Mouse (Mus musculus): ENCODE data around the gene Slc38a9.

The Slc38a9 gene

DNA sequence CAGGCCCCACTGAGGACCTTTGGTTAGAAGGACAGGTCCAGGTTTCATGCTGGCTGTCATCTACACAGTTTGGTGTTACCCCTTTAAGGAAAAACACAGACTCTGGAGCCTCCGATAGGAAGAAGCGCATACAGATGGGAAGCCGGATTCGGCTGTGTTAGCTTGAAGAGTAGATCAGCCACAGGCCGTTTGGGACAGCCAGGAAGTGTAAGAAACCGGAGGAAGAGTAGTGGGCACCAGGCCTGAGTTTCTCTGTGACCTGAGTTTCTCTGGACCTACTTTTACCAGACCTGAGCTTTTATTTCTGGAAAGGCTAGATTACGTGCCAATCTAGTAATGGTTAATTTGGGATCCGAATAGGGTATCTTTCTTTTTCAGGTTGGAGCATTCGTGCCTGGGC lies 76.6 kb downstream of the Slc38a9 start:
- in situ Hi-C loops (cut with MboI; ENCODE audit: low pct_unique_long_range_greater_than_20kb in 1 of 2, low sequenced_read_pairs in 2 of 2, unreplicated experiment in 1 of 2) = no loop called here

GRCm38 (mm10) chr13:112738005-112738404 lies 77.5 kb downstream of the Slc38a9 start:
- in situ Hi-C loops (cut with MboI; ENCODE audit: low pct_unique_long_range_greater_than_20kb in 1 of 2, low sequenced_read_pairs in 2 of 2, unreplicated experiment in 1 of 2) = no loop called here

- in situ Hi-C loops (cut with MboI; ENCODE audit: low pct_unique_long_range_greater_than_20kb in 1 of 2, low sequenced_read_pairs in 2 of 2, unreplicated experiment in 1 of 2) = no loop called here
These were observed 79.5 kb downstream of the Slc38a9 start for GRCm38 (mm10) chr13:112740073-112740472.

DNA sequence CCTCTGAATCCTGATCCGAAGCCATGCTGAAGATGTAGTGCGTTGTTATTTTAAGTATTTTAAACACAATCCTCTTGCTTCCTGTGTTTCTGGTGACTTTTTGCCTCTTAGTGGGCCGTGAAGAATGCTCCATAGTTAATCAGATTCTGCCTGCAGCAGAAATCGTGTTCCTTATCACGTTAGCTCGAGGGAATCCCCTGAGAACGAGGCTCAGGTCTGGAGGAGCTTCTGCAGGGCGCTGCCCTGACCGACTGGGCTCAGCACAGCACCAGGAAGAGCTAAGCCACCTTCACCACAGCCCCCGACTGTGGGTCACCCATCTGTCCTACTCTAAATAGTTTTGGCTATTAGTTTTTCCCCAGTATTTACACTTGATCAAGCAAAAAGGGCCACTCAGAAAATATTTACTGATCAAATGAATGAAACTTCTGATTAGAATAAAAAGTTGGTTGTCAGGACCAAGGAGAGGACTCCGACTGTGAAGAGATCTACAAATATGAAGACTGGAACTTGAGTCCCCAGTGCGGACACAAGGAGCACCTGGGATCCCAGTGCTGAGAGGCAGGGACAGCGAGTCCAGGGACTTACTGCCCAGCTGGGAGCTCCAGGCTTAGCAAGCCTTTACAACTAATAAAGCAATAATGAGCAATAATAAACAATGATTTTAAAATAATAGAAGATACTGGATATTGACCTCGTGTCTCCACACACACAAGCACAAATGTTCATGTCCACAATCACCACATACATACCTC lies 81.7 kb downstream of the Slc38a9 start:
- in situ Hi-C loops (cut with MboI; ENCODE audit: low pct_unique_long_range_greater_than_20kb in 1 of 2, low sequenced_read_pairs in 2 of 2, unreplicated experiment in 1 of 2) = no loop called here

DNA sequence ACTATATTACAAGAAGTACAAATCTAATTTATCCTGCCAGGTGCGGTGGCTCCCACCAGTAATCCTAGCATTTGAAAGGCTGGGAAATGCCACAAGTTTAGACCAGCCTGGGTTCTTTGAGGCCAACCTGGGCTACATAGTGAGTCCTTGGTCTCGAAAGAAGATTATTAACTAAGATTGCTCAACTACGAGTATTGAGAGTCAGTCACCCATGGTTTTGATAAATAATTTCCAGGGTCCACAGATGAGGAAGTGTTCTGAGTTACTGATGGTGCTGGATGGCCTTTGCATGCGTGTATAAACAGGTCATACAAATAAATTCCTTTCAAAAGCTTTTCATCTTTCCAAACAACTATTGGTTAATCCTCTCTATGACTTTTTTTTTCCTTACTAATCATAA lies 83.1 kb downstream of the Slc38a9 start:
- in situ Hi-C loops (cut with MboI; ENCODE audit: low pct_unique_long_range_greater_than_20kb in 1 of 2, low sequenced_read_pairs in 2 of 2, unreplicated experiment in 1 of 2) = no loop called here

GRCm38 (mm10) chr13:112744061-112744849 lies 83.7 kb downstream of the Slc38a9 start:
- in situ Hi-C loops (cut with MboI; ENCODE audit: low pct_unique_long_range_greater_than_20kb in 1 of 2, low sequenced_read_pairs in 2 of 2, unreplicated experiment in 1 of 2) = no loop called here

- in situ Hi-C loops (cut with MboI; ENCODE audit: low pct_unique_long_range_greater_than_20kb in 1 of 2, low sequenced_read_pairs in 2 of 2, unreplicated experiment in 1 of 2) = no loop called here
These were observed 85.6 kb downstream of the Slc38a9 start for GRCm38 (mm10) chr13:112745936-112746694.

DNA sequence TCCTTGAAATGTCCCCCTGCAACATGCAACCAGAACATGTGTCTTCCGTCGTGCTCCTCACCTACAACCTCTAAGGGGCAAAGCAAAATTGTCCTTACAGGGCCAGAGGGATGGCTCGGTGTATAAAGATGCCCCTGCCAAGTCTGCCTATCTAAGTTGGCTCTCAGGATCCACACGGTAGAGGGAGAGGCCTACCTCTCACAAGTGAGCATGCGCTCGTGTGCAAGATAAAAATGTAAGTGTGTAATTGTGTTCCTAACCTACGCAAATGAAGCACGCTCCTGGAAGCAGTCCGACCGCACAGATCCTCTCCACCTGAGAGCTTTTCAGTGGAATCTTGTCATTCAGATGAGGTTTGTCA lies 86.1 kb downstream of the Slc38a9 start:
- in situ Hi-C loops (cut with MboI; ENCODE audit: low pct_unique_long_range_greater_than_20kb in 1 of 2, low sequenced_read_pairs in 2 of 2, unreplicated experiment in 1 of 2) = no loop called here

- in situ Hi-C loops (cut with MboI; ENCODE audit: low pct_unique_long_range_greater_than_20kb in 1 of 2, low sequenced_read_pairs in 2 of 2, unreplicated experiment in 1 of 2) = no loop called here
These were observed 87.4 kb downstream of the Slc38a9 start for GRCm38 (mm10) chr13:112747808-112748430.

- in situ Hi-C loops (cut with MboI; ENCODE audit: low pct_unique_long_range_greater_than_20kb in 1 of 2, low sequenced_read_pairs in 2 of 2, unreplicated experiment in 1 of 2) = no loop called here
These were observed 88.4 kb downstream of the Slc38a9 start for GRCm38 (mm10) chr13:112748808-112749510.

DNA sequence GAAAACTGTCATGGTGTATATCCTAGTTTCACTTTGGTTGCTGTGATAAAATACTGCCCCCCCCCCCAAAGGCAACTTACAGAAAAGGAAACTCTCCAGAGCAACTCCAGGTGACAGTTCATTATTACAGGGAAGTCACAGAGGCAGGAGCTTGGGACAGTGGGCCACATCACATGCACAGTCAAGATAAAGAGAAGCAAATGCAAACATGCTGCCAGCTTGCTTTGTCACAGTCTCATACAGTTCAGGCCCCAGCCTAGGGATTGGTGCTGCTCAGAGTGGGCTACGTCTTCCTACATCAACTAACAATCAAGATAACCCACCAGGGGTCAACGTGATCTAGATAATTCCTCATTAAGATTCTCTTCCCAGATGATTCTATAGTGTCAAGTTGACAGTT lies 89.3 kb downstream of the Slc38a9 start:
- in situ Hi-C loops (cut with MboI; ENCODE audit: low pct_unique_long_range_greater_than_20kb in 1 of 2, low sequenced_read_pairs in 2 of 2, unreplicated experiment in 1 of 2) = no loop called here

DNA sequence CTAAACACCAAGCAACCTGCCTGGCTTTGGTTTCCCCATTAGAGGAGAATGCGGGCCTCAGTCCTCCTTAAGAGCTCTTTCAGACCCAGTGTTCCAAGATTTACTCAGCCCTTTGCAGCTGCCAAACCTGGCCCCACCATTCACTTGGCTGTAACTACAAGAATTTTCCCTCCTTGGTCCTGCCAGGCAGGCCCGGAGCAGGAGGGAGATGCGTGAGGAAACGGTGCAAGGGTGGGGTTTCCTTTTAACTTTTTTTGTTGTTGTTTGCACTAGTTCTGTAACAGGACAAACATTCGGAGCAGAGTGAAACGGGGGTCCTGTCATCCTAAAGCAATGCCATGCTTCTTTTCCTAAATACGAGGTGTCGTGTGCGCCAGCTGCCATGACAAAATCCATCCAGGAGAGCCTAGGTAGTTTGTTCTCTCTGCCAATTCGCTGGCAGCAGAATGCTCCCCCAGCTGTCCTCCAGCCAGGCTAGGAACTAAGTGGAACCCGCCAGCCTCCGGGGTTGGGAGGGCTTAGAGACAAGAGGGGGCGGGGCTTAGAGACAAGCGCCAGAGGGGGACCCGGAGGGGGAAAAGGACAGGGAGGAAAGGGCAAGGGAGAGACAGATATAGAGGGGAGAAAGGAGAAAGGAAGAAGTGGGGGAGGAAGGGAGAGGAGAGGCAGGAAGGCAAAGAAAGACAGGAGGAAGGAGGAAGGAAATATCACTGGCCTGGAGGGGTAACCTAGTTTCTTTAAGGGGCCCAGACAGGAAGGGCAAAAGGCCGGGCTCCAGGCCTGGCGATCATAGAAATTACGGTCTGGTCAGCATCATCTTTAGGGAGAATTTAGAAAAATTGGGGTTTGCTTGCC lies 91.1 kb downstream of the Slc38a9 start:
- in situ Hi-C loops (cut with MboI; ENCODE audit: low pct_unique_long_range_greater_than_20kb in 1 of 2, low sequenced_read_pairs in 2 of 2, unreplicated experiment in 1 of 2) = no loop called here

GRCm38 (mm10) chr13:112752309-112752975 lies 91.9 kb downstream of the Slc38a9 start:
- in situ Hi-C loops (cut with MboI; ENCODE audit: low pct_unique_long_range_greater_than_20kb in 1 of 2, low sequenced_read_pairs in 2 of 2, unreplicated experiment in 1 of 2) = no loop called here

DNA sequence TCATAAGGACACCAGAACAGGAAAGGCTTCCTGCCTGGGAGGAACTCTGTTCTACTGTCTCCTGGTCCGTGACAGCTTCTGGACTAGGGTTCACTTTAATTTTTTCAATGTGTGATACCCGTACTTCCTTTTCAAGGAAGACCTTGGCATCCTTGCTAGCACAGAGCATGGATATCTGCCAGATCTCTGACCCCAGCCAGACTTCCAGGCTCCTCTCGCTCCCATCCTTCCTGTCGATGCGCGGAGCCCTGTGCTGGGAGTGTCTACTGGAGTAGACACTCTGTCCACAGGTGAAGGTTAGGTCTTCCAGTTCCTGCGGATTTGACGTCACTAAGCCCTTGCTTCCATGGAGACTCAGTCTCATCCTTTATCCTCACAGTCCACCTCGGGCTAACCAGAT lies 93.0 kb downstream of the Slc38a9 start:
- in situ Hi-C loops (cut with MboI; ENCODE audit: low pct_unique_long_range_greater_than_20kb in 1 of 2, low sequenced_read_pairs in 2 of 2, unreplicated experiment in 1 of 2) = no loop called here

DNA sequence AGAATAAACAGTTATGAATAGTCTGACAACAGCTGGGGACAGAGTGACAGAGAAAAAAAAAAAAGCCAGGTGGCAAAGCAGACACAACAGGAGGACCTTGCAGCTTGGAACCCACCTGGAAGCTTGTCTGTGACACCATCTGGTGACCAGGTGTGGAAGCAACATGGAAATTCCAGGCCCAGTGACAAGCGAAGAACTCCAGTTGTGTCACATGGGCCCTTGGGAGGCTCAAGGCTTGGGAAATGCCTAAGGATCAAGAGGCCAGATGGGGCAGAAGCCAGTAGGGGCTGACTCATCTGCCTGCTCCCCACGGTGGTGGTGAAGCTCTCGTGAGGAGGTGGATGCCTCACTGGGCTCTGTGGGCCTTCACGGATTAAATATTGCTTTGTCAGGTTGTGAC lies 94.3 kb downstream of the Slc38a9 start:
- in situ Hi-C loops (cut with MboI; ENCODE audit: low pct_unique_long_range_greater_than_20kb in 1 of 2, low sequenced_read_pairs in 2 of 2, unreplicated experiment in 1 of 2) = no loop called here

GRCm38 (mm10) chr13:112755507-112756010 lies 95.0 kb downstream of the Slc38a9 start:
- in situ Hi-C loops (cut with MboI; ENCODE audit: low pct_unique_long_range_greater_than_20kb in 1 of 2, low sequenced_read_pairs in 2 of 2, unreplicated experiment in 1 of 2) = no loop called here

DNA sequence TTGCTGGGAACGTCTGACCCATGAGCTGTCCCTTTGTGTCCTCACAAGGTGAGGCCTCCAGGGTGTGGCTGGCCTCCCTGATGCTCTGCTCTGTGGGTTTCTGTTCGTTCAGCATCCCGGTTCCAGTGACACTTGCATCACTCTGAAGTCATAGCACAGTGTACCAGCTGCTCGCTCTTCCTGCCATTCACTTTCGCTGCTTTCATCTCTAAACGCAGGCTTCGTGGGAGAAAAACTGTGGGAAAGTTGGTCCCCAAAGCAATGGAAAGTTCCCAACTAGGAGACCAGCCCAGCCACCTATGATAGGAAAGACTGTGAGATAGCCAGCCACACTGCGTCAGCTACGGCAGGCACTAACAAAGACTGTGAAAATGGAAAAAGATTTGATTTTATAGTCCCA lies 96.8 kb downstream of the Slc38a9 start:
- in situ Hi-C loops (cut with MboI; ENCODE audit: low pct_unique_long_range_greater_than_20kb in 1 of 2, low sequenced_read_pairs in 2 of 2, unreplicated experiment in 1 of 2) = no loop called here

All from mouse embryonic stem cell (cell line).